Mouse (Mus musculus) stomach, embryonic 15.5 days (tissue): ENCODE measurements around the gene Prl3d3. TPM values are rescaled to one million over a fixed set of nuclear protein-coding genes. Genes with fewer than 3 reads are reported as not detected.
"Not testable (repeated sequence)": the region's sequence is repeated elsewhere in the genome, so short reads cannot be mapped to it uniquely, and the experiment has no call there.

Source experiments
- ATAC-seq: fragments of 200-750 bp; cut with Nextera tagmentation; 2 replicates; pipeline ENCODE4 v1.8.0; 2017; ENCODE audit warnings: low read depth, moderate number of reproducible peaks, moderate TSS enrichment; ENCODE audit not compliant: insufficient read depth, low FRiP score
- H3K27ac ChIP-seq: fragments of 300-500 bp; sonication (generic); 2 replicates; pipeline ENCODE4 v1.5.1; 2015; ENCODE audit warnings: mild to moderate bottlenecking, inconsistent platforms
- H3K27me3 ChIP-seq: fragments of 300-500 bp; sonication (generic); replicated peaks from 2 replicates; pipeline ENCODE4 v1.6.1; 2015; ENCODE audit warnings: inconsistent platforms
- H3K36me3 ChIP-seq: fragments of 300-500 bp; sonication (generic); 2 replicates; pipeline ENCODE4 v1.6.1; 2015; ENCODE audit warnings: inconsistent platforms
- H3K4me1 ChIP-seq: fragments of 300-500 bp; sonication (generic); 2 replicates; pipeline ENCODE4 v1.6.1; 2015; ENCODE audit warnings: inconsistent platforms
- H3K4me2 ChIP-seq: fragments of 300-500 bp; sonication (generic); 2 replicates; pipeline ENCODE4 v1.6.1; 2015; ENCODE audit warnings: mild to moderate bottlenecking, inconsistent platforms
- H3K4me3 ChIP-seq: fragments of 300-500 bp; sonication (generic); replicated peaks from 2 replicates; pipeline ENCODE4 v1.5.1; 2015; ENCODE audit warnings: inconsistent platforms
- H3K9ac ChIP-seq: fragments of 300-500 bp; sonication (generic); 2 replicates; pipeline ENCODE4 v1.6.1; 2015; ENCODE audit warnings: inconsistent platforms
- H3K9me3 ChIP-seq: fragments of 300-500 bp; sonication (generic); 2 replicates; pipeline ENCODE4 v1.6.1; 2016; ENCODE audit warnings: inconsistent platforms
- WGBS: fragments of 180-500 bp; shearing (Covaris S2); methylation state at CpG from one replicate; pipeline ENCODE4 v1.1.7; 2015; 5-methylcytosine and 5-hydroxymethylcytosine counted together
- polyA plus RNA-seq: library from polyadenylated mRNA; unstranded; fragments of >200 nt; fragmentation: Nextera tagmentation; extraction: Ambion mirVana; gene quantifications from 2 replicates; pipeline ENCODE4 v1.2.1, GENCODE M21; 2015

The Prl3d3 gene
- not detected in 2 replicates for polyA plus RNA-seq

GRCm38 (mm10) chr13:27156490-27156889, at the start of gene Prl3d3:
Prl3d3 (plus strand) TSS chr13:27156790.
- not testable (repeated sequence) for ATAC-seq, H3K36me3 ChIP-seq, H3K27me3 ChIP-seq, H3K9me3 ChIP-seq, H3K9ac ChIP-seq, H3K4me3 ChIP-seq, H3K4me2 ChIP-seq, H3K4me1 ChIP-seq, H3K27ac ChIP-seq
- WGBS = 89% methylated on average over 3 of the region's 3 CpGs

- H3K27me3 ChIP-seq, H3K9me3 ChIP-seq, H3K4me3 ChIP-seq, H3K9ac ChIP-seq, ATAC-seq, H3K36me3 ChIP-seq, H3K4me1 ChIP-seq, H3K4me2 ChIP-seq, H3K27ac ChIP-seq: not testable (repeated sequence)
- WGBS = 85% methylated on average over 4 of the region's 4 CpGs
Observed at GRCm38 (mm10) chr13:27121398-27121797, 35.2 kb upstream of the Prl3d3 start, which contains the start of gene Prl3d2. Prl3d2 (plus strand) TSS chr13:27121698.

DNA sequence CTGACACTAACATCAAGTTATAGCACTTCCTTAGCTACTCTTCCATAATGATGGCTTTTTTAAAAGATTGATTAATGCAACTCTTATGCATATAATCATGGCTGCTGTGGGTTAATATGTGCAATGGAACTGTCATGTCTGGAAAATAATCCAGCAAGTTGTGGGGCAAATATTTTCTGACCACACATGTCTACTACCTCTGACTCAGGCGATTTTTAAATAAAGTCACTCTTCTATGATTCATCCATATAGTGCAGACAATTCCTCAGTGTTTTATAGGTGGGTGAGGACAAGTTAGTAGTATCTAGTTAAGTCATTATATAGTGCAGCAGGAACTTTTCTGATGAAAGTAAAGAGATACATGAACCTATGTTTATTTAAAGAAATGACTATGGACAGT, 8.3 kb upstream of the Prl3d3 start:
- ATAC-seq = no peak
- 58% methylated on average over 1 of the region's 1 CpGs for WGBS

GRCm38 (mm10) chr13:27196359-27196758, 39.8 kb downstream of the Prl3d3 start, which contains the start of gene Prl3c1:
Prl3c1 (plus strand) TSS chr13:27196659.
- Histone ChIP-seq H3K4me2 (no peak within 1 kb of the TSS), H3K4me1 (no peaks in the 10 kb centered on the region), H3K27me3 (no peaks in the 10 kb centered on the region), H3K27ac (no peak within 1 kb of the TSS), H3K9me3 (no peaks in the 10 kb centered on the region), H3K9ac (no peak within 1 kb of the TSS), H3K4me3 (no peak within 1 kb of the TSS), H3K36me3 (no peaks in the 10 kb centered on the region)
- no peak for ATAC-seq
- 72% methylated on average over 1 of the region's 1 CpGs for WGBS

More for the DNA sequence above, 8.3 kb upstream of the Prl3d3 start:
- Histone ChIP-seq H3K9me3 (no peaks in the 10 kb centered on the region), H3K4me1 (no peaks in the 10 kb centered on the region), H3K4me2 (no peak overlapping the region), H3K4me3 (no peak overlapping the region), H3K27ac (no peak overlapping the region), H3K36me3 (no peaks in the 10 kb centered on the region), H3K9ac (no peak overlapping the region), H3K27me3 (no peaks in the 10 kb centered on the region)

Other genes starting within 250 kb of the Prl3d3 start
- gene Prl, start 99.2 kb upstream of the Prl3d3 start, polyA plus RNA-seq = not detected in 2 replicates
- not detected in 2 replicates for gene Prl3d1, start 62.6 kb upstream of the Prl3d3 start, polyA plus RNA-seq
- not detected in 2 replicates for gene Prl3d2, start 35.1 kb upstream of the Prl3d3 start, polyA plus RNA-seq
- gene Prl3c1, start 39.9 kb downstream of the Prl3d3 start, polyA plus RNA-seq = not detected in 2 replicates
- gene Prl3b1, start 85.1 kb downstream of the Prl3d3 start, polyA plus RNA-seq = not detected in 2 replicates
- gene Prl3a1, start 102.6 kb downstream of the Prl3d3 start, polyA plus RNA-seq = not detected in 2 replicates
- not detected in 2 replicates for gene Prl6a1, start 155.8 kb downstream of the Prl3d3 start, polyA plus RNA-seq
- not detected in 2 replicates for gene Prl8a2, start 188.9 kb downstream of the Prl3d3 start, polyA plus RNA-seq
- gene Prl2b1, start 234.1 kb downstream of the Prl3d3 start, polyA plus RNA-seq = not detected in 2 replicates